Mouse (Mus musculus): ENCODE results near the gene Speer4c.
"Not testable (repeated sequence)": the region's sequence is repeated elsewhere in the genome, so short reads cannot be mapped to it uniquely, and the experiment has no call there.

DNA sequence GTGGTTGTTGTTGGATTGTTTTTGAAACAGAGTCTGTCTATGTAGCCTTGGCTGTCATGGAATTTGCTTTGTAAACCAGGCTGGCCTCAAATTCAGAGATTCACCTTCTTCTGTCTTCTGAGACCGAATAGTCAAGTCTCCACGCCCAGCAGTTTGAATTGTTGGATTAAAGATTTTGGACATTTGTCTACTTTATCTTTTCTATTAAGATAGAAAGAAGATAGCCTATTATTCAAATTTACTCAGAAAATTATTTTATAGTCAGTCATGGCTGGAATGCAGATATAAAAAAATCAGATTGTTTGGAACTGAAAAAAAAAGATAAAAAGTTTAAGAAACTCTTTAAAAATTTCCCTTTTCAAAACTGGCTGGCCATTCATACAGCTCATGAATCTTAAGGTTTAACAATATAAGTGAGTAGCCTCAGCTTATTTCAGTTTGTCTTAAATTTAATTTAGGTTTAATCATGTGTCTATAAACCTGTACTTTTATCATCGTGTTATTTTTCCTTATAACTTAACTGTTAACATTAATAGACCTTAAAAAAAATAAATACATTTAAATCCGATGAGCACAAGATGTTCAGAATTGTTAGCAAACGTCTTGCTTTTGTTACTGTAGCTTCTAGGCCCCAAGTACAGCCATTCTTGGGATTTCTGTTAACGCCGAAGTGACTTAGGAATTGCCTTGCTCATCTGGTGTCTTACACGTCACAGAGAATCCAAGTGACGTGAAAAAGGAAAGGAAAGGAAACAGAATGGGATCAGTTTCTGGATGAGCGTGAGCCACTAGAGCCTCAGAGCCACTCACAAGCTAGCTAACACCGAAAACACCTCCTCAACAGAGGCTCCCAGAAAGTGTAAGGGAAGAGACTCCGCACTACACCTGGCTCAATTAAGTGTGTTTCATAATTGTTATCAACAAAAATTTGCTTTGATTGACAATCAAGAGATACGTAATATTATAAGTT lies 33.8 kb downstream of the Speer4c start:
- not testable (repeated sequence) for TF ChIP-seq POLR2A (IDR thresholded peaks at IDR 0.05; ENCODE audit: control insufficient read depth in 1 of 2, insufficient read depth in 1 of 2, low read depth in 1 of 2, low read length in 2 of 2, poor library complexity in 1 of 2); UBTF (IDR thresholded peaks at IDR 0.05; ENCODE audit: borderline replicate concordance, insufficient read depth, low read depth, low read length); MAFK (IDR thresholded peaks at IDR 0.05; ENCODE audit: borderline replicate concordance, low read depth, low read length); SIN3A (IDR thresholded peaks at IDR 0.05; ENCODE audit: low read length); RAD21 (IDR thresholded peaks at IDR 0.05; ENCODE audit: low read depth, low read length); ELF1 (IDR thresholded peaks at IDR 0.05; ENCODE audit: low read depth, low read length); ZC3H11A (IDR thresholded peaks at IDR 0.05; ENCODE audit: low read depth, low read length); MAX (IDR thresholded peaks at IDR 0.05; ENCODE audit: low read length); ZKSCAN1 (IDR thresholded peaks at IDR 0.05; ENCODE audit: low read depth, low read length); CTCF (IDR thresholded peaks at IDR 0.05 in 2 of 3, conservative IDR thresholded peaks at IDR 0.05 in 1 of 3; ENCODE audit: control insufficient read depth in 1 of 3, insufficient read depth in 1 of 3, low read depth in 2 of 3, low read length in 3 of 3, poor library complexity in 1 of 3, severe bottlenecking in 1 of 3); CHD2 (IDR thresholded peaks at IDR 0.05; ENCODE audit: low read length); GATA1 (IDR thresholded peaks at IDR 0.05; ENCODE audit: low read depth, low read length); GABPA (IDR thresholded peaks at IDR 0.05; ENCODE audit: low read depth, low read length); E2F4 (IDR thresholded peaks at IDR 0.05; ENCODE audit: borderline replicate concordance, low read depth, low read length)
